14 mouse cellular contexts compared by ENCODE assay signal in genomic region chr9:100041776-100042175, GRCm38 (mm10).
DNase-seq lines count a peak whose midpoint lies in the region.
"Had no signal": no experiment of that assay in that cellular context is flagged by ENCODE, and none has a peak within 500 bp of the region (broad histone marks: within the 10 kb centered on the region; RNA-seq: fewer than 3 reads in every experiment).

No protein-coding gene starts in this region.

- intact Hi-C loops in left cerebral cortex, postnatal 4 days (cut with DNase I): no loop called here

- DNase-seq in embryo, embryonic 10 days (ENCODE audit: low spot score): peak; percentile 42
- DNase-seq in embryo, embryonic 9.5 days (ENCODE audit: extremely low spot score): no peak
- peak; percentile 5 for DNase-seq in left cerebral cortex, postnatal 4 days
- DNase-seq in left cerebral cortex, adult 11 months (ENCODE audit: low spot score): no peak
- peak; percentile 13 for DNase-seq in embryo, embryonic 10.5 days (ENCODE audit: low spot score)
- peak; percentile 74 for DNase-seq in retina, postnatal 1 day
- DNase-seq in urinary bladder, postnatal 14 days (ENCODE audit: low spot score): no peak
- DNase-seq: B cell, adult 2 months; gastrocnemius, adult 2 months; heart, adult 11 months; heart, postnatal 4 days; kidney, postnatal 10 days; liver, embryonic 13.5 days; thymus, postnatal 36 days had no signal

Comparison
In these comparisons a context has a peak if more than half of its experiments do, and no peak if none do; other contexts are left out.
1. DNase-seq: peak in embryo, embryonic 10 days (single experiment), left cerebral cortex, postnatal 4 days (single experiment), embryo, embryonic 10.5 days (single experiment) and retina, postnatal 1 day (single experiment); none in embryo, embryonic 9.5 days (single experiment), left cerebral cortex, adult 11 months (single experiment) and urinary bladder, postnatal 14 days (single experiment).